Mouse (Mus musculus) liver, adult 2 months (tissue): ENCODE measurements around the gene Sf1.

Experiments
- CTCF ChIP-seq: fragments of 200-500 bp; IDR thresholded peaks from 2 replicates; pipeline ENCODE4 v1.5.1; 2011; ENCODE audit warnings: low read depth, low read length, control low read depth
- POLR2A ChIP-seq: fragments of 200-500 bp; IDR thresholded peaks from 2 replicates; pipeline ENCODE4 v1.6.1; 2011; ENCODE audit warnings: low read length, control low read depth; ENCODE audit not compliant: insufficient read depth; ENCODE audit errors: extremely low read depth

- TF ChIP-seq CTCF (no peak), POLR2A (no peak)
Observed at GRCm38 (mm10) chr19:6399285-6400095, 36.0 kb downstream of the Sf1 start, which contains the start of gene Rasgrp2.
